Mouse (Mus musculus) fibroblast of lung, adult 2 months (primary cell): ENCODE measurements around the gene Tmem260.

Experiments used
- DNase-seq: peaks from one replicate; pipeline ENCODE4 v3.0.0-alpha.2; 2011; ENCODE audit warnings: low read depth

The Tmem260 gene

GRCm38 (mm10) chr14:48482762-48483161 lies 36.8 kb downstream of the Tmem260 start:
- no peak for DNase-seq

- no peak for DNase-seq
Observed at GRCm38 (mm10) chr14:48493896-48494295, 48.0 kb downstream of the Tmem260 start.

- no peak for DNase-seq
Observed at GRCm38 (mm10) chr14:48502573-48502972, 56.6 kb downstream of the Tmem260 start.

- no peak for DNase-seq
Observed at GRCm38 (mm10) chr14:48503691-48504565, 58.0 kb downstream of the Tmem260 start.

- no peak for DNase-seq
Observed at GRCm38 (mm10) chr14:48504566-48504950, 58.6 kb downstream of the Tmem260 start.

GRCm38 (mm10) chr14:48505606-48506005 lies 59.7 kb downstream of the Tmem260 start:
- no peak for DNase-seq

GRCm38 (mm10) chr14:48507376-48507775 lies 61.5 kb downstream of the Tmem260 start:
- no peak for DNase-seq

GRCm38 (mm10) chr14:48509131-48509530 lies 63.2 kb downstream of the Tmem260 start:
- DNase-seq = no peak

- DNase-seq = no peak
Observed at GRCm38 (mm10) chr14:48513098-48513823, 67.3 kb downstream of the Tmem260 start.

GRCm38 (mm10) chr14:48513824-48514493 lies 68.0 kb downstream of the Tmem260 start:
- no peak for DNase-seq

GRCm38 (mm10) chr14:48514620-48515019 lies 68.7 kb downstream of the Tmem260 start:
- DNase-seq = no peak

- no peak for DNase-seq
Observed at GRCm38 (mm10) chr14:48515538-48515937, 69.6 kb downstream of the Tmem260 start.

- DNase-seq = no peak
Observed at GRCm38 (mm10) chr14:48523361-48523760, 77.4 kb downstream of the Tmem260 start.

- DNase-seq = no peak
Observed at GRCm38 (mm10) chr14:48524135-48524534, 78.2 kb downstream of the Tmem260 start.

- no peak for DNase-seq
Observed at GRCm38 (mm10) chr14:48525055-48525454, 79.1 kb downstream of the Tmem260 start.

- no peak for DNase-seq
Observed at GRCm38 (mm10) chr14:48530629-48531028, 84.7 kb downstream of the Tmem260 start.

GRCm38 (mm10) chr14:48537795-48538766 lies 92.2 kb downstream of the Tmem260 start:
- peak; percentile 14 for DNase-seq

- DNase-seq = no peak
Observed at GRCm38 (mm10) chr14:48545166-48545565, 99.2 kb downstream of the Tmem260 start.

- DNase-seq = no peak
Observed at GRCm38 (mm10) chr14:48546009-48546408, 100.1 kb downstream of the Tmem260 start.

- no peak for DNase-seq
Observed at GRCm38 (mm10) chr14:48549703-48550102, 103.8 kb downstream of the Tmem260 start.

GRCm38 (mm10) chr14:48553216-48553615 lies 107.3 kb downstream of the Tmem260 start:
- no peak for DNase-seq
